Mouse (Mus musculus): Measurements from ENCODE around the gene Filip1l.

DNA sequence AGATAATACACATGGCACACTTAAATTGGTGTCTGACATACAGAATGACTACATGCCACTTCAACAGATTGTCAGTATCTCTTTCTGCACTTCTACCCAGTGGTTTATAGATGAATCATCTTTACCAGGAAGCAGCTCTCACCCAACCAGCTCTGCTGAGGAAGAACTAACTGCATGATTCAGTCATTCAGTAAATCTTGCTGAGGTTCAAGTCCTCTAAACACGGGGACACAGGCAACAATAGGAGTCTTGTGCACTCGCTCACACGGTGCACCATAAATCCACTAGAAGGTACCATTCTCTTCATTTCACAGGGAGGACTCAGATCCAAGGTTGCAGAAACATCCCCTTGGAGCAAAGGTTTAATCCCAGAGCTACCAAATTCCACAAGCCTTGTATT lies 148.0 kb downstream of the Filip1l start:
- TF ChIP-seq CTCF (IDR thresholded peaks at IDR 0.05; ENCODE audit: low read depth, low read length) (no peak), POLR2A (IDR thresholded peaks at IDR 0.05; ENCODE audit: borderline replicate concordance, low read depth, low read length) (no peak)
